Mouse (Mus musculus) B cell, adult 62 days (primary cell): Measurements from ENCODE around the gene Tgds. TPM values are rescaled to one million over a fixed set of nuclear protein-coding genes. Genes with fewer than 3 reads are reported as not detected.

Experiments used
- total RNA-seq: library from RNA; stranded (reverse); gene quantifications from 4 replicates; pipeline ENCODE4 v1.2.4, GENCODE M21; 2023

Gene Tgds
- 15.5 to 22.5 TPM (median 17.0 TPM) in 4 replicates for total RNA-seq

GRCm38 (mm10) chr14:118132642-118132977 is at the start of gene Tgds:
Tgds (minus strand) TSS chr14:118132755.

GRCm38 (mm10) chr14:118136744-118137452 is 4.3 kb upstream of the Tgds start, which contains the start of gene Gpr180:
Gpr180 (plus strand) TSS chr14:118137158.

Other genes starting within 250 kb of the Tgds start
- gene Dct, start 80.5 kb downstream of the Tgds start, total RNA-seq = 0.22 TPM in 1 of 4 replicates, not detected in the others
- gene Gpr180, start 4.4 kb upstream of the Tgds start, total RNA-seq = 10.4 to 12.4 TPM (median 11.3 TPM) in 4 replicates
- not detected in 4 replicates for gene Sox21, start 104.3 kb upstream of the Tgds start, total RNA-seq
- not detected in 4 replicates for gene Gm9376, start 134.2 kb upstream of the Tgds start, total RNA-seq